Mouse (Mus musculus): ENCODE measurements around the gene Map1lc3a. TPM values are rescaled to one million over a fixed set of nuclear protein-coding genes. Genes with fewer than 3 reads are reported as not detected.

Map1lc3a gene
- 140 and 172 TPM in 2 replicates for polyA plus RNA-seq (2016; fragmentation: Nextera tagmentation; extraction: Ambion mirVana)

GRCm38 (mm10) chr2:155276195-155276594, at the start of gene Map1lc3a:
Gene Map1lc3a, plus strand, starts transcription at chr2:155276297.
- no peaks in the 10 kb centered on the region for H3K27me3 ChIP-seq (ENCODE audit: insufficient read depth, poor library complexity, severe bottlenecking)
- peaks cover 16% of the 10 kb centered on the region for H3K4me1 ChIP-seq
- no peaks in the 10 kb centered on the region for H3K9me3 ChIP-seq
- H3K27ac ChIP-seq = peak within 1 kb of the TSS; percentile 96
- H3K4me3 ChIP-seq = peak within 1 kb of the TSS; percentile 91
- peak; percentile 96 for DNase-seq (ENCODE audit: low spot score)
- peaks cover 26% of the 10 kb centered on the region for H3K36me3 ChIP-seq
- WGBS = under 1% methylated on average over 47 of the region's 47 CpGs

GRCm38 (mm10) chr2:155235746-155236361, 40.2 kb upstream of the Map1lc3a start:
- Histone ChIP-seq H3K9me3 (no peaks in the 10 kb centered on the region), H3K36me3 (peaks cover 4% of the 10 kb centered on the region), H3K27me3 (ENCODE audit: insufficient read depth, poor library complexity, severe bottlenecking) (no peaks in the 10 kb centered on the region), H3K4me1 (peaks cover 20% of the 10 kb centered on the region), H3K4me3 (peak overlapping the region; percentile 83), H3K27ac (peak overlapping the region; percentile 95)
- DNase-seq (ENCODE audit: low spot score) = no peak
- 9% methylated on average over 13 of the region's 13 CpGs for WGBS

GRCm38 (mm10) chr2:155236362-155236992, 39.6 kb upstream of the Map1lc3a start, which contains the start of gene Dynlrb1:
Gene Dynlrb1, plus strand, starts transcription at chr2:155236533.
- WGBS = under 1% methylated on average over 50 of the region's 50 CpGs
- Histone ChIP-seq H3K4me3 (peak within 1 kb of the TSS; percentile 83), H3K9me3 (no peaks in the 10 kb centered on the region), H3K36me3 (peaks cover 9% of the 10 kb centered on the region), H3K4me1 (peaks cover 23% of the 10 kb centered on the region), H3K27me3 (ENCODE audit: insufficient read depth, poor library complexity, severe bottlenecking) (no peaks in the 10 kb centered on the region), H3K27ac (peak within 1 kb of the TSS; percentile 95)
- DNase-seq (ENCODE audit: low spot score) = peak; percentile 99

- Histone ChIP-seq H3K27me3 (ENCODE audit: insufficient read depth, poor library complexity, severe bottlenecking) (no peaks in the 10 kb centered on the region), H3K4me3 (peak overlapping the region; percentile 83), H3K36me3 (peaks cover 10% of the 10 kb centered on the region), H3K4me1 (peaks cover 23% of the 10 kb centered on the region), H3K27ac (peak overlapping the region; percentile 95), H3K9me3 (no peaks in the 10 kb centered on the region)
- 13% methylated on average over 4 of the region's 4 CpGs for WGBS
- no peak for DNase-seq (ENCODE audit: low spot score)
These were observed 38.8 kb upstream of the Map1lc3a start for GRCm38 (mm10) chr2:155237276-155237675.

- no peaks in the 10 kb centered on the region for H3K27me3 ChIP-seq (ENCODE audit: insufficient read depth, poor library complexity, severe bottlenecking)
- DNase-seq (ENCODE audit: low spot score) = no peak
- peaks cover 32% of the 10 kb centered on the region for H3K4me1 ChIP-seq
- H3K27ac ChIP-seq = no peak overlapping the region
- 75% methylated on average over 4 of the region's 4 CpGs for WGBS
- H3K9me3 ChIP-seq = no peaks in the 10 kb centered on the region
- no peak overlapping the region for H3K4me3 ChIP-seq
- H3K36me3 ChIP-seq = peaks cover 46% of the 10 kb centered on the region
These were observed 35.2 kb upstream of the Map1lc3a start for GRCm38 (mm10) chr2:155240915-155241314.

GRCm38 (mm10) chr2:155242296-155242855, 33.7 kb upstream of the Map1lc3a start:
- DNase-seq (ENCODE audit: low spot score) = no peak
- Histone ChIP-seq H3K4me1 (peaks cover 32% of the 10 kb centered on the region), H3K9me3 (no peaks in the 10 kb centered on the region), H3K36me3 (peaks cover 59% of the 10 kb centered on the region), H3K27ac (no peak overlapping the region), H3K4me3 (no peak overlapping the region), H3K27me3 (ENCODE audit: insufficient read depth, poor library complexity, severe bottlenecking) (no peaks in the 10 kb centered on the region)
- WGBS = 75% methylated on average over 7 of the region's 7 CpGs

- H3K9me3 ChIP-seq = no peaks in the 10 kb centered on the region
- no peak overlapping the region for H3K4me3 ChIP-seq
- peaks cover 13% of the 10 kb centered on the region; the same call in 1 of the 2 replicates for H3K4me1 ChIP-seq
- WGBS = 67% methylated on average over 4 of the region's 4 CpGs
- no peaks in the 10 kb centered on the region for H3K27me3 ChIP-seq (ENCODE audit: insufficient read depth, poor library complexity, severe bottlenecking)
- H3K27ac ChIP-seq = no peak overlapping the region
- peaks cover 90% of the 10 kb centered on the region for H3K36me3 ChIP-seq
- DNase-seq (ENCODE audit: low spot score) = no peak
These were observed 29.9 kb upstream of the Map1lc3a start for GRCm38 (mm10) chr2:155246231-155246630.

GRCm38 (mm10) chr2:155248206-155248605, 27.9 kb upstream of the Map1lc3a start:
- peaks cover 10% of the 10 kb centered on the region; the same call in 1 of the 2 replicates for H3K4me1 ChIP-seq
- no peak overlapping the region for H3K27ac ChIP-seq
- H3K27me3 ChIP-seq (ENCODE audit: insufficient read depth, poor library complexity, severe bottlenecking) = no peaks in the 10 kb centered on the region
- DNase-seq (ENCODE audit: low spot score) = no peak
- peaks cover 85% of the 10 kb centered on the region for H3K36me3 ChIP-seq
- no peak overlapping the region for H3K4me3 ChIP-seq
- H3K9me3 ChIP-seq = no peaks in the 10 kb centered on the region
- WGBS = 97% methylated on average over 1 of the region's 1 CpGs

- no peaks in the 10 kb centered on the region for H3K9me3 ChIP-seq
- no peaks in the 10 kb centered on the region for H3K27me3 ChIP-seq (ENCODE audit: insufficient read depth, poor library complexity, severe bottlenecking)
- no peak for DNase-seq (ENCODE audit: low spot score)
- WGBS = 87% methylated on average over 2 of the region's 2 CpGs
- H3K4me3 ChIP-seq = no peak overlapping the region
- peaks cover 10% of the 10 kb centered on the region; the same call in 1 of the 2 replicates for H3K4me1 ChIP-seq
- peaks cover 80% of the 10 kb centered on the region for H3K36me3 ChIP-seq
- H3K27ac ChIP-seq = no peak overlapping the region
These were observed 27.4 kb upstream of the Map1lc3a start for GRCm38 (mm10) chr2:155248718-155249117.

- Histone ChIP-seq H3K27me3 (ENCODE audit: insufficient read depth, poor library complexity, severe bottlenecking) (no peaks in the 10 kb centered on the region), H3K36me3 (peaks cover 71% of the 10 kb centered on the region), H3K27ac (no peak overlapping the region), H3K4me1 (peaks cover 10% of the 10 kb centered on the region; the same call in 1 of the 2 replicates), H3K9me3 (no peaks in the 10 kb centered on the region), H3K4me3 (no peak overlapping the region)
- no peak for DNase-seq (ENCODE audit: low spot score)
- 83% methylated on average over 5 of the region's 5 CpGs for WGBS
These were observed 26.5 kb upstream of the Map1lc3a start for GRCm38 (mm10) chr2:155249588-155249987.

- DNase-seq (ENCODE audit: low spot score) = no peak
- Histone ChIP-seq H3K9me3 (0 out of 2 replicates have a peak, but pooled peaks cover 3% of the 10 kb centered on the region), H3K4me1 (no peaks in the 10 kb centered on the region), H3K27me3 (ENCODE audit: insufficient read depth, poor library complexity, severe bottlenecking) (no peaks in the 10 kb centered on the region), H3K4me3 (no peak overlapping the region), H3K36me3 (no peaks in the 10 kb centered on the region), H3K27ac (no peak overlapping the region)
- 91% methylated on average over 6 of the region's 6 CpGs for WGBS
These were observed 10.6 kb upstream of the Map1lc3a start for GRCm38 (mm10) chr2:155265526-155265925.

- no peaks in the 10 kb centered on the region for H3K4me1 ChIP-seq
- no peaks in the 10 kb centered on the region for H3K36me3 ChIP-seq
- H3K9me3 ChIP-seq = 0 out of 2 replicates have a peak, but pooled peaks cover 3% of the 10 kb centered on the region
- WGBS = 82% methylated on average over 5 of the region's 5 CpGs
- no peak overlapping the region for H3K4me3 ChIP-seq
- no peak for DNase-seq (ENCODE audit: low spot score)
- no peaks in the 10 kb centered on the region for H3K27me3 ChIP-seq (ENCODE audit: insufficient read depth, poor library complexity, severe bottlenecking)
- no peak overlapping the region for H3K27ac ChIP-seq
These were observed 9.2 kb upstream of the Map1lc3a start for GRCm38 (mm10) chr2:155266896-155267295.

- WGBS = 85% methylated on average over 6 of the region's 6 CpGs
- no peaks in the 10 kb centered on the region for H3K36me3 ChIP-seq
- no peaks in the 10 kb centered on the region for H3K27me3 ChIP-seq (ENCODE audit: insufficient read depth, poor library complexity, severe bottlenecking)
- H3K9me3 ChIP-seq = no peaks in the 10 kb centered on the region
- no peak for DNase-seq (ENCODE audit: low spot score)
- peaks cover 7% of the 10 kb centered on the region for H3K4me1 ChIP-seq
- H3K27ac ChIP-seq = no peak overlapping the region
- no peak overlapping the region for H3K4me3 ChIP-seq
These were observed 4.1 kb upstream of the Map1lc3a start for GRCm38 (mm10) chr2:155271957-155272356.

All from heart, embryonic 10.5 days (tissue).